Mouse (Mus musculus): ENCODE results near the gene Rps7. TPM values are rescaled to one million over a fixed set of nuclear protein-coding genes. Genes with fewer than 3 reads are reported as not detected.
A peak's percentile ranks its signal among the peaks of the same experiment; 100 is the strongest.

Rps7 gene
- polyA plus RNA-seq, 1 experiment, result 1,359 TPM

DNA sequence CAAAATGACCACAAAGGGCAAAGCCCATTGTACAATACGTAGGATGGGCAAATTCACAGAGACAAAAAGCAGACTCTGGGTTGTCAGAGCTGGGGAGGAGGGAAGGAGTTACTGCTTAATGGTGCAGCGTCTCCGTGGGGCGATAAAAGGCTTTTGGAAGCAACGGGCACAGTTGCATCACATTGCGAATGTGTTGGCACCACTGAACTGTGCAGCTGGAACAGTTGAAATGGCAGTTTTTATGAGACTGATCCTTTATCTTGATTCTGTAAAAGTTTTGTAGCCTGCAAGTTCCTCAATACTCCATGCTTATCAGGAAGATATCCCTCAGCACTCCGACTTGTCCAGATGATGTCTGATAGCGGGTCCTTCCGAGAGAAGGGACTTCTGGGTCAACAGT, 38.1 kb downstream of the Rps7 start:
- TF ChIP-seq CTCF (IDR thresholded peaks at IDR 0.05; ENCODE audit: borderline replicate concordance, insufficient read depth, low read length) (no peak), POLR2A (IDR thresholded peaks at IDR 0.05; ENCODE audit: low read depth, low read length) (no peak)
- H3K4me3 ChIP-seq (ENCODE audit: insufficient read depth, low read length), result no peak overlapping the region
- H3K4me1 ChIP-seq (ENCODE audit: control insufficient read depth, insufficient read depth, low read length), result no peaks in the 10 kb centered on the region
- H3K27ac ChIP-seq (ENCODE audit: insufficient read depth, low read length), result no peak overlapping the region

DNA sequence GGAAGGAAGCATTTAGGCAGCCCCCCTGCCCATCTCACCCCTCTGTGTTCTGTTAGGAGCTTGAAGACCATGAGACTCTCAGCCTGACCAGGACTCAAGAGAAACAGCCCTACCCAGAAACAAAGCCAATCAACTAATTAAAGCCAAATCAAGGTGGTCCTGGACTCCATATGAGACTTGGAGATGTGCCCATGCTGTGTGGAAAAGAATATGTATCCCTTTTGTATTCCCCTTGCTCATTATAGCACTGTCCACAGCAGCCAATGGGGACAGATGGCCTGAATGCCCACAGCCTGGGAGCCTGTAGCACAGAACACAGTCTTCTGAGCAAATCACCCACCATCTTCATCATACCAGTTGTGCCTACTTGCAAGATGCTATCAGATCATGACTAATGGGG, 38.9 kb downstream of the Rps7 start:
- H3K27ac ChIP-seq (ENCODE audit: insufficient read depth, low read length), result no peak overlapping the region
- no peak overlapping the region for H3K4me3 ChIP-seq (ENCODE audit: insufficient read depth, low read length)
- no peaks in the 10 kb centered on the region for H3K4me1 ChIP-seq (ENCODE audit: control insufficient read depth, insufficient read depth, low read length)
- TF ChIP-seq CTCF (IDR thresholded peaks at IDR 0.05; ENCODE audit: borderline replicate concordance, insufficient read depth, low read length) (no peak), POLR2A (IDR thresholded peaks at IDR 0.05; ENCODE audit: low read depth, low read length) (no peak)

DNA sequence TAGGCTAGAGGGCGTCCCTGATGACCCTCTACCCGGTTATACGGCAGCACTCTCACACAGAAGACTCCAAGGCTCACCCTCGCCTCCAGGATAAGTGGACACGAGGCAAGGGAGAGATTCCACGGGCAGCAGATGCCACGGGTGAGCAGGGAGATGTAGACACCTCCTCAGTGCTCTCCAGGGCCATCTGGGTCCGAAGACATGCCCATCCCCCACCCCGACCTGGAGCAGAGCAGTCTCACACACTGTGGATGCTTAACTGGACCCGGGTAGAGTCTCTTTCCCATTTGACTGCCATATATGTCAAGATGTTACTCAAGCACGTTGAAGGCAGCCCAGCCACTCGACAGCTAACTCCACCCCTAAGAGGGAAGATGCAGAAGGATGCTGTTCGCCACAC, 45.3 kb downstream of the Rps7 start:
- H3K4me1 ChIP-seq (ENCODE audit: control insufficient read depth, insufficient read depth, low read length), result no peaks in the 10 kb centered on the region
- no peak for TF ChIP-seq CTCF (IDR thresholded peaks at IDR 0.05; ENCODE audit: borderline replicate concordance, insufficient read depth, low read length)
- H3K27ac ChIP-seq (ENCODE audit: insufficient read depth, low read length), result no peak overlapping the region
- no peak overlapping the region for H3K4me3 ChIP-seq (ENCODE audit: insufficient read depth, low read length)

DNA sequence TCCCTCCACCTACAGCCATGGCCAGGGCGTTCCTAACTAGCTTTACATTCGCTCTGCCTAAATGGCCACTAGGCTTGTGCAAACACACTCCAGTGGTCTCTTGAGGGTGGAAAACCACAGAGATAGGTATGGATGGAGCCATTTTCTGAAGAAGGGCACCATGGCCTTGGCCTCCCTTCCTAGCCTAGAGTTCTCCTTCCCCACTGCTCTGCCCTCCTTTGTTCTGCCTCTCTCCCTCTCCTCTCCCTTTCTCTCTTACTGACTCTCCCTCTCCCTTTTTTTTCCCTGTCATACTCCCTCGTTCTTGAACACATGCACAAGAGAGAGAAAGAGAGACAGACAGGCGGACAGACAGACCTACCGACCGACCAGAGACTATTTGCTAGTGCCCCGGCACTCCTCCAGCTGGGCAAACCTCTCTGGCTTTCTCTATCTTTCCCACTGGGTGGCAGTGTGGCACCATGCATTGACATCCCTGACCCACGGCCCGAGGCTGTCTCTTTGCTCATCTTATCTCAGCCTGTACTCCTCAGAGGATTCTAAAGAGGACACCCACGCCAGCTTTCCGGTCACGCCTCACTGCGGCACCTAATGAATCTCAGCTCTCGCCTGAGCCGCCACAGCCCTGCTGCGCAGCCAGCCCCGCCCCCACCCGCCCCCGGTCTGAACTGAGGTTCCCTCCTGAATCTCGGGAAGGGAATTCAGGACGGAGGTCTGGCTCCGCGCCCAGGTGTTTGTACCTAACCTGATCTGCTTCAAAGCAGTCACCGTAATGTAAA, 46.5 kb downstream of the Rps7 start:
- TF ChIP-seq CTCF (IDR thresholded peaks at IDR 0.05; ENCODE audit: borderline replicate concordance, insufficient read depth, low read length) (peak; percentile 84), POLR2A (IDR thresholded peaks at IDR 0.05; ENCODE audit: low read depth, low read length) (no peak)
- H3K4me1 ChIP-seq (ENCODE audit: control insufficient read depth, insufficient read depth, low read length), result no peaks in the 10 kb centered on the region
- H3K27ac ChIP-seq (ENCODE audit: insufficient read depth, low read length), result no peak overlapping the region
- peak overlapping the region; percentile 28 for H3K4me3 ChIP-seq (ENCODE audit: insufficient read depth, low read length)

DNA sequence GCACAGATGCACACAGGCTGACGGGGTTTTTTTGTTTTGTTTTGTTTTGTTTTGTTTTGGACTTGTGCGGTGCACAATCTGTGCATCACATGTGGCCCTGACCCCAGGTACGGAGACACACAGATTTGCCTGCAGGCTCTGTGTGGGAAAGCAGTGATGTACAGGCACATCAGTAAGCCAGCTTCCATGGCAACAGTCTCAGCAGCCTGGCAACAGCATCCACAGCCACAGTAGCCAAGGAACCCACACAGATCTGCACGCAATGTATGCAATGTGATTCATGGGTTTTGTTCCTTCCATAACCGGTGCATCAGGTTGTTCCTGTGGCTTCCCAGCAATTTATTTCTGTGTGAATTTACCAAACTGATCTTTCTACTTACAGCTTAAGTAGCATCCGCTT, 47.8 kb downstream of the Rps7 start:
- Histone ChIP-seq H3K4me1 (ENCODE audit: control insufficient read depth, insufficient read depth, low read length) (no peaks in the 10 kb centered on the region), H3K27ac (ENCODE audit: insufficient read depth, low read length) (no peak overlapping the region), H3K4me3 (ENCODE audit: insufficient read depth, low read length) (no peak overlapping the region)
- no peak for TF ChIP-seq CTCF (IDR thresholded peaks at IDR 0.05; ENCODE audit: borderline replicate concordance, insufficient read depth, low read length)
- no peak for TF ChIP-seq POLR2A (IDR thresholded peaks at IDR 0.05; ENCODE audit: low read depth, low read length)

DNA sequence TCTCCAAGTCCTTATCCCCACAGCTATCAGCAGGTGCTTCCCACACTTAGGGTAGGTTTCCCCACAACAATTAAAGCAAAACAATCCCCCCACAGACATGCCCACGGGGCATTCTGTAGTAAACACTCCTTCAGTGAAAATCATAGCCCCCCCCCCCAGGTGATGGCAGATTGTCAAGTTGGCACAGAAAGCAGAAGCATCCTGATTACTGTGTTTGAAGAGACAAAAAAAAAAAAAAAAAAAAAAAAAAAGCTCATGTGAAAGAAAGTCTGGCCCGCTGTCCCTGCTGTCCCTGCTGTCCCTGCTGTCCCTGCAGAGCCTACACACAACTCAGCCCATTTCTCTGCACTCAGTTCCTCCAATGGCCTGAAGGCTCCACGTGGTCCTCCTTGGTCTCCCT, 51.7 kb downstream of the Rps7 start:
- H3K4me1 ChIP-seq (ENCODE audit: control insufficient read depth, insufficient read depth, low read length), result no peaks in the 10 kb centered on the region

DNA sequence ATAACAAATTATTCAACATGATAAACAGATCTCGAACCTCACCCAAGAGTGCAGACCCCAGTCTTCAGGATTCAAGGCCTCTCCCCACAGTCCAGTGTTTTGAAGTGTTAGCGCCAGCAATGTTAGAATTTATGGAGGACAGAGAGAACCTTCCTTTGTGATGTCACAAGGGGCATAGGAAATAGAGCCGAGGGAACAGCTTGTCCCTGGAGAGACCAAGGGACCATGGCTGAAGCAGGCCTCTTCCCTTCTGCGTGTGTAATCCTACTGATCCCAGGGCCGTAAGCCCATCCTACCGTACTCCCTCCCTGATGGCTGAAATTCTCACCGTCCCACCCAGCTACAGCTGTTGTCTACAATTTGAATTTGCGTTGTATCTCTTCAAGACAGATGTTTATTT, 53.3 kb downstream of the Rps7 start, which contains the start of gene Allc:
Gene Allc, minus strand, starts transcription at position 101 of the 400 bp plus-strand sequence.
- Histone ChIP-seq H3K4me1 (ENCODE audit: control insufficient read depth, insufficient read depth, low read length) (no peaks in the 10 kb centered on the region), H3K4me3 (ENCODE audit: insufficient read depth, low read length) (no peak within 1 kb of the TSS), H3K27ac (ENCODE audit: insufficient read depth, low read length) (no peak within 1 kb of the TSS)
- TF ChIP-seq POLR2A (IDR thresholded peaks at IDR 0.05; ENCODE audit: low read depth, low read length) (no peak), CTCF (IDR thresholded peaks at IDR 0.05; ENCODE audit: borderline replicate concordance, insufficient read depth, low read length) (no peak)

More for the DNA sequence above, 51.7 kb downstream of the Rps7 start:
- Histone ChIP-seq H3K27ac (ENCODE audit: insufficient read depth, low read length) (no peak overlapping the region), H3K4me3 (ENCODE audit: insufficient read depth, low read length) (no peak overlapping the region)
- TF ChIP-seq CTCF (IDR thresholded peaks at IDR 0.05; ENCODE audit: borderline replicate concordance, insufficient read depth, low read length) (no peak), POLR2A (IDR thresholded peaks at IDR 0.05; ENCODE audit: low read depth, low read length) (no peak)

Other genes starting within 250 kb of the Rps7 start
- not detected in 2 replicates for gene Dcdc2c, start 83.6 kb downstream of the Rps7 start, polyA plus RNA-seq (2011; ENCODE audit: insufficient read length, low read depth, missing spikeins)
- gene Allc, start 53.4 kb downstream of the Rps7 start, polyA plus RNA-seq (2011; ENCODE audit: insufficient read length, low read depth, missing spikeins), result not detected in 2 replicates
- gene Colec11, start 12.6 kb downstream of the Rps7 start, polyA plus RNA-seq (2011; ENCODE audit: insufficient read length, low read depth, missing spikeins), result not detected in 2 replicates
- 14.0 and 16.7 TPM in 2 replicates for gene Rnaseh1, start 13.6 kb upstream of the Rps7 start, polyA plus RNA-seq (2011; ENCODE audit: insufficient read length, low read depth, missing spikeins)
- gene Adi1, start 39.3 kb upstream of the Rps7 start, polyA plus RNA-seq (2011; ENCODE audit: insufficient read length, low read depth, missing spikeins), result 22.0 and 30.6 TPM in 2 replicates
- 19.8 and 20.6 TPM in 2 replicates for gene Trappc12, start 114.5 kb upstream of the Rps7 start, polyA plus RNA-seq (2011; ENCODE audit: insufficient read length, low read depth, missing spikeins)
- 10.7 and 13.7 TPM in 2 replicates for gene Eipr1, start 115.8 kb upstream of the Rps7 start, polyA plus RNA-seq (2011; ENCODE audit: insufficient read length, low read depth, missing spikeins)

All from embryonic fibroblast, embryonic 13.5 days (primary cell).